Mouse (Mus musculus) embryonic facial prominence, embryonic 10.5 days (tissue): ENCODE measurements around the gene Arhgef1. TPM values are rescaled to one million over a fixed set of nuclear protein-coding genes. Genes with fewer than 3 reads are reported as not detected.
"Not testable (repeated sequence)": the region's sequence is repeated elsewhere in the genome, so short reads cannot be mapped to it uniquely, and the experiment has no call there.

Experiments
- DNase-seq: peaks from one replicate; pipeline ENCODE4 v3.0.0-alpha.2; 2017; ENCODE audit warnings: low spot score
- H3K27ac ChIP-seq: fragments of 300-500 bp; sonication (generic); replicated peaks from 2 replicates; pipeline ENCODE4 v1.5.1; 2016; ENCODE audit warnings: mild to moderate bottlenecking
- H3K27me3 ChIP-seq: fragments of 300-500 bp; sonication (generic); replicated peaks from 2 replicates; pipeline ENCODE4 v1.6.1; 2016; ENCODE audit warnings: low read depth, mild to moderate bottlenecking; ENCODE audit not compliant: poor library complexity, severe bottlenecking
- H3K36me3 ChIP-seq: fragments of 300-500 bp; sonication (generic); replicated peaks from 2 replicates; pipeline ENCODE4 v1.6.1; 2016; ENCODE audit warnings: mild to moderate bottlenecking, moderate library complexity
- H3K4me1 ChIP-seq: fragments of 300-500 bp; sonication (generic); 2 replicates; pipeline ENCODE4 v1.6.1; 2016
- H3K4me3 ChIP-seq: fragments of 300-500 bp; sonication (generic); 2 replicates; pipeline ENCODE4 v1.5.1; 2016; ENCODE audit warnings: mild to moderate bottlenecking, moderate library complexity
- H3K9me3 ChIP-seq: fragments of 300-500 bp; sonication (generic); 2 replicates; pipeline ENCODE4 v1.6.1; 2016; ENCODE audit warnings: mild to moderate bottlenecking
- WGBS: fragments of 180-500 bp; shearing (Covaris S2); methylation state at CpG from one replicate; pipeline ENCODE4 v1.1.7; 2016; 5-methylcytosine and 5-hydroxymethylcytosine counted together
- polyA plus RNA-seq: library from polyadenylated mRNA; unstranded; fragments of >200 nt; fragmentation: Nextera tagmentation; extraction: Ambion mirVana; gene quantifications from 2 replicates; pipeline ENCODE4 v1.2.1, GENCODE M21; 2016

Gene Arhgef1
- polyA plus RNA-seq, 1 experiment from 2014 or later = 87.0 TPM

GRCm38 (mm10) chr7:24895749-24896148 lies 7.0 kb upstream of the Arhgef1 start:
- H3K4me1 ChIP-seq, H3K27me3 ChIP-seq, H3K27ac ChIP-seq, DNase-seq, H3K9me3 ChIP-seq, H3K4me3 ChIP-seq: not testable (repeated sequence)
- peaks cover 12% of the 10 kb centered on the region for H3K36me3 ChIP-seq
- 88% methylated on average over 2 of the region's 2 CpGs for WGBS

- Histone ChIP-seq H3K4me3 (no peak overlapping the region), H3K4me1 (peaks cover 4% of the 10 kb centered on the region), H3K36me3 (peaks cover 6% of the 10 kb centered on the region), H3K27me3 (no peaks in the 10 kb centered on the region), H3K27ac (no peak overlapping the region), H3K9me3 (no peaks in the 10 kb centered on the region)
- WGBS = 88% methylated on average over 8 of the region's 8 CpGs
- DNase-seq = no peak
Observed at GRCm38 (mm10) chr7:24896269-24896668, 6.4 kb upstream of the Arhgef1 start.

- Histone ChIP-seq H3K27me3 (no peaks in the 10 kb centered on the region), H3K4me3 (no peak within 1 kb of the TSS), H3K27ac (peak within 1 kb of the TSS; percentile 19; the same call in 1 of the 2 replicates), H3K4me1 (peaks cover 9% of the 10 kb centered on the region), H3K9me3 (no peaks in the 10 kb centered on the region), H3K36me3 (peaks cover 3% of the 10 kb centered on the region; the same call in 1 of the 2 replicates)
- no peak for DNase-seq
- WGBS = 66% methylated on average over 12 of the region's 12 CpGs
Observed at GRCm38 (mm10) chr7:24897224-24897623, 5.5 kb upstream of the Arhgef1 start, which contains the start of gene Cd79a. Cd79a (plus strand) TSS chr7:24897381.

GRCm38 (mm10) chr7:24897959-24898358 lies 4.8 kb upstream of the Arhgef1 start:
- DNase-seq = no peak
- 80% methylated on average over 5 of the region's 5 CpGs for WGBS
- Histone ChIP-seq H3K36me3 (no peaks in the 10 kb centered on the region), H3K4me3 (no peak overlapping the region), H3K27ac (no peak overlapping the region), H3K9me3 (no peaks in the 10 kb centered on the region), H3K27me3 (no peaks in the 10 kb centered on the region), H3K4me1 (peaks cover 16% of the 10 kb centered on the region)

GRCm38 (mm10) chr7:24901114-24901513 lies 1.6 kb upstream of the Arhgef1 start:
- WGBS = 80% methylated on average over 6 of the region's 6 CpGs
- DNase-seq = no peak
- Histone ChIP-seq H3K27ac (no peak overlapping the region), H3K9me3 (no peaks in the 10 kb centered on the region), H3K4me3 (no peak overlapping the region), H3K27me3 (no peaks in the 10 kb centered on the region), H3K36me3 (no peaks in the 10 kb centered on the region), H3K4me1 (peaks cover 43% of the 10 kb centered on the region)

- Histone ChIP-seq H3K4me3 (peak overlapping the region; percentile 78; the same call in 1 of the 2 replicates), H3K27ac (peak overlapping the region; percentile 88), H3K4me1 (peaks cover 50% of the 10 kb centered on the region), H3K36me3 (no peaks in the 10 kb centered on the region), H3K27me3 (no peaks in the 10 kb centered on the region), H3K9me3 (no peaks in the 10 kb centered on the region)
- 80% methylated on average over 1 of the region's 1 CpGs for WGBS
- DNase-seq = no peak
Observed at GRCm38 (mm10) chr7:24901842-24902241, 870 bp upstream of the Arhgef1 start.

GRCm38 (mm10) chr7:24902264-24902629 lies 465 bp upstream of the Arhgef1 start:
- no peaks in the 10 kb centered on the region for H3K27me3 ChIP-seq
- H3K36me3 ChIP-seq = no peaks in the 10 kb centered on the region
- peaks cover 52% of the 10 kb centered on the region for H3K4me1 ChIP-seq
- DNase-seq = no peak
- WGBS = 57% methylated on average over 2 of the region's 2 CpGs
- no peaks in the 10 kb centered on the region for H3K9me3 ChIP-seq
- peak overlapping the region; percentile 88 for H3K27ac ChIP-seq
- H3K4me3 ChIP-seq = peak overlapping the region; percentile 78

GRCm38 (mm10) chr7:24903444-24903825 lies 723 bp downstream of the Arhgef1 start:
- Histone ChIP-seq H3K36me3 (peaks cover 10% of the 10 kb centered on the region), H3K27ac (peak overlapping the region; percentile 88), H3K9me3 (no peaks in the 10 kb centered on the region), H3K27me3 (no peaks in the 10 kb centered on the region), H3K4me1 (peaks cover 60% of the 10 kb centered on the region), H3K4me3 (peak overlapping the region; percentile 78)
- DNase-seq = no peak
- 39% methylated on average over 10 of the region's 10 CpGs for WGBS

GRCm38 (mm10) chr7:24904070-24904483 lies 1.4 kb downstream of the Arhgef1 start:
- H3K4me1 ChIP-seq = peaks cover 60% of the 10 kb centered on the region
- H3K9me3 ChIP-seq = no peaks in the 10 kb centered on the region
- peaks cover 16% of the 10 kb centered on the region for H3K36me3 ChIP-seq
- under 1% methylated on average over 30 of the region's 30 CpGs for WGBS
- H3K27me3 ChIP-seq = no peaks in the 10 kb centered on the region
- DNase-seq = peak; percentile 98
- H3K4me3 ChIP-seq = peak overlapping the region; percentile 78
- H3K27ac ChIP-seq = peak overlapping the region; percentile 79

- Histone ChIP-seq H3K36me3 (peaks cover 25% of the 10 kb centered on the region), H3K4me3 (peak overlapping the region; percentile 78), H3K27ac (peak overlapping the region; percentile 79), H3K9me3 (no peaks in the 10 kb centered on the region), H3K27me3 (no peaks in the 10 kb centered on the region), H3K4me1 (peaks cover 60% of the 10 kb centered on the region)
- 14% methylated on average over 3 of the region's 3 CpGs for WGBS
- peak; percentile 78 for DNase-seq
Observed at GRCm38 (mm10) chr7:24904936-24905335, 2.2 kb downstream of the Arhgef1 start.

- Histone ChIP-seq H3K36me3 (peaks cover 31% of the 10 kb centered on the region), H3K9me3 (no peaks in the 10 kb centered on the region), H3K27me3 (no peaks in the 10 kb centered on the region), H3K4me1 (peaks cover 60% of the 10 kb centered on the region), H3K4me3 (peak overlapping the region; percentile 38), H3K27ac (peak overlapping the region; percentile 73)
- WGBS = 42% methylated on average over 6 of the region's 6 CpGs
- DNase-seq = no peak
Observed at GRCm38 (mm10) chr7:24906551-24906950, 3.8 kb downstream of the Arhgef1 start.

- Histone ChIP-seq H3K4me1 (peaks cover 55% of the 10 kb centered on the region), H3K9me3 (no peaks in the 10 kb centered on the region), H3K27ac (peak overlapping the region; percentile 73), H3K4me3 (peak overlapping the region; percentile 38), H3K36me3 (peaks cover 38% of the 10 kb centered on the region), H3K27me3 (no peaks in the 10 kb centered on the region)
- DNase-seq = peak; percentile 65
- 10% methylated on average over 13 of the region's 13 CpGs for WGBS
Observed at GRCm38 (mm10) chr7:24907211-24907748, 4.6 kb downstream of the Arhgef1 start.

- no peak for DNase-seq
- Histone ChIP-seq H3K4me1 (peaks cover 8% of the 10 kb centered on the region), H3K36me3 (peaks cover 66% of the 10 kb centered on the region), H3K4me3 (no peak overlapping the region), H3K9me3 (no peaks in the 10 kb centered on the region), H3K27ac (no peak overlapping the region), H3K27me3 (no peaks in the 10 kb centered on the region)
- 92% methylated on average over 14 of the region's 14 CpGs for WGBS
Observed at GRCm38 (mm10) chr7:24912480-24912879, 9.8 kb downstream of the Arhgef1 start.
